Mouse (Mus musculus) stomach, postnatal 0 days (tissue): ENCODE measurements at regions not wholly inside any gene's neighbourhood (a gene's known extent, or its start where the extent isn't known, plus 50 kb on each side); places are given as distances from the start of the nearest gene placed in this dataset.

Experiments used
- CTCF ChIP-seq: IDR thresholded peaks from 2 replicates; pipeline ENCODE4 v1.5.1; 2016; ENCODE audit warnings: antibody characterized with exemption, low read depth, mild to moderate bottlenecking, moderate library complexity
- EP300 ChIP-seq: optimal IDR thresholded peaks from 2 replicates; pipeline ENCODE3; 2016; ENCODE audit warnings: antibody characterized with exemption

DNA sequence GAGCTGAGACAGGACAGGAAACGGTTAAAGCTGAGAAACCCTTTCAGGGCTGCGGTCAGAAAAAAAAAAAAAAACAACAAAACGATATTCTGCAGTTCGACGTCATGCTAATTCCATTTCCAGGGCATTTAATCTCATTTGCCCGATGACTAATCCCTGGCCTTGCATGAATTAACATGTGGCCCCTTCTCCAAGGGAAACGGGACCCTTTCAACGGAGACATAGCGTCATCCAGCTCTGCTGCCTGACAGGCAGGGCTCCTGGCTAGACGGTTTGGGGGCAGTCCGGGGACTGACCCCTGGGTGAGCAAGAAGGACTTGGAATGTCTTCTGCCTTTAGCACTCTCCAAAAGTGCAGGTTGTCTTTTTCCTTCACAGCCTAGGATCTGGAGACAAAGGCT lies 128.7 kb downstream of the Kif26a start:
- TF ChIP-seq CTCF: no peak
- no peak for TF ChIP-seq EP300
